Mouse (Mus musculus) hindbrain, embryonic 16.5 days (tissue): ENCODE data around the gene Nek2. TPM values are rescaled to one million over a fixed set of nuclear protein-coding genes. Genes with fewer than 3 reads are reported as not detected.

Experiments
- ATAC-seq: fragments of 200-750 bp; cut with Nextera tagmentation; 2 replicates; pipeline ENCODE4 v1.8.0; 2017; ENCODE audit warnings: moderate TSS enrichment, moderate library complexity
- H3K27ac ChIP-seq: fragments of 300-500 bp; sonication (generic); 2 replicates; pipeline ENCODE4 v1.5.1; 2014; ENCODE audit warnings: low read depth, mild to moderate bottlenecking, control low read depth, low read length, moderate library complexity
- H3K27me3 ChIP-seq: fragments of 300-500 bp; sonication (generic); replicated peaks from 2 replicates; pipeline ENCODE4 v1.6.1; 2014; ENCODE audit warnings: low read length; ENCODE audit not compliant: control insufficient read depth, insufficient read depth
- H3K36me3 ChIP-seq: fragments of 300-500 bp; sonication (generic); 2 replicates; pipeline ENCODE4 v1.6.1; 2014; ENCODE audit warnings: mild to moderate bottlenecking, low read length, moderate library complexity, mixed read lengths; ENCODE audit not compliant: control insufficient read depth, insufficient read depth
- H3K4me1 ChIP-seq: fragments of 300-500 bp; sonication (generic); 2 replicates; pipeline ENCODE4 v1.6.1; 2014; ENCODE audit warnings: low read depth, low read length; ENCODE audit not compliant: control insufficient read depth, insufficient read depth
- H3K4me2 ChIP-seq: fragments of 300-500 bp; sonication (generic); 2 replicates; pipeline ENCODE4 v1.6.1; 2014; ENCODE audit warnings: mild to moderate bottlenecking, low read length, control low read depth, moderate library complexity
- H3K4me3 ChIP-seq: fragments of 300-500 bp; sonication (generic); 2 replicates; pipeline ENCODE4 v1.5.1; 2014; ENCODE audit warnings: mild to moderate bottlenecking, low read length, control low read depth, moderate library complexity
- H3K9ac ChIP-seq: fragments of 300-500 bp; sonication (generic); 2 replicates; pipeline ENCODE4 v1.6.1; 2014; ENCODE audit warnings: low read depth, mild to moderate bottlenecking, control low read depth, low read length, moderate library complexity
- H3K9me3 ChIP-seq: fragments of 300-500 bp; sonication (generic); 2 replicates; pipeline ENCODE4 v1.6.1; 2014; ENCODE audit warnings: mild to moderate bottlenecking, low read length, moderate library complexity; ENCODE audit not compliant: control insufficient read depth
- WGBS: fragments of 180-500 bp; shearing (Covaris S2); extraction: QIAGEN DNeasy Blood & Tissue Kit; methylation state at CpG from one replicate; pipeline ENCODE4 v1.1.7; 2014; 5-methylcytosine and 5-hydroxymethylcytosine counted together
- polyA plus RNA-seq: library from polyadenylated mRNA; unstranded; fragments of >200 nt; fragmentation: Nextera tagmentation; extraction: Ambion mirVana; gene quantifications from 2 replicates; pipeline ENCODE4 v1.2.1, GENCODE M21; 2015

Nek2 gene
- polyA plus RNA-seq, 1 experiment from 2014 or later: 7.5 TPM

DNA sequence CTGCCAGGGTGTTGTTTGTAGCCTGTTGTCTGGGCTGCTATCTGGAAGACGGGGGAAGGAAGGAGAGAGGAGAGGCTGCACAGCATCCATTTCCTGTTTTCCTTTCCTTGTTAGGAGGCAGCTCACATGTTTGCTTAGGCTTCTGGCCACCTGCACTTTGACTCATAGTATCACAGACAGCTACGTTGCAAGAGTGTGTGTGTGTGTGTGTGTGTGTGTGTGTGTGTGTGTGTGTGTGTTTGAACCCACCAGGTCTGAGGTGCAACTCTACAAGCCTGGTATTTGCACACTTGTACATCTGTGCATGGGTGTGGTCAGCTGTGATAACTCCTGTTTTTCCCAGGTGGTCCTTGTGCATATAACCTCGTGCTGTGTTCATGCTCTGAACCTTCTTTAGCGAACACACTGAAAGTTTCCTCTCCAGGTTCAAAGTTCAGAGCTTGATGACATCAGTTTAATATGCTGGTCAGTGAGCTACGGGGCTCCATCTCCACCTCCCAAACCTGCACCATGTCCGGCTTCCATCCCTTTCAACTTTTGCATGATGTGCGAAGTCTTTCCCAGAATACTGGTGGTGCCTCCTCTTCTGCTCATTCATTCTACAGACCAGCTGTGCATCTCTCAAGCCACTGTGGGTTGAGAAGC, 27.2 kb upstream of the Nek2 start:
- WGBS: 88% methylated on average over 7 of the region's 7 CpGs
- peaks cover 4% of the 10 kb centered on the region for H3K9me3 ChIP-seq
- no peak overlapping the region for H3K9ac ChIP-seq
- no peak overlapping the region for H3K4me2 ChIP-seq
- no peaks in the 10 kb centered on the region for H3K36me3 ChIP-seq
- H3K4me1 ChIP-seq: no peaks in the 10 kb centered on the region
- no peak for ATAC-seq
- no peak overlapping the region for H3K4me3 ChIP-seq
- H3K27me3 ChIP-seq: no peaks in the 10 kb centered on the region
- H3K27ac ChIP-seq: no peak overlapping the region

DNA sequence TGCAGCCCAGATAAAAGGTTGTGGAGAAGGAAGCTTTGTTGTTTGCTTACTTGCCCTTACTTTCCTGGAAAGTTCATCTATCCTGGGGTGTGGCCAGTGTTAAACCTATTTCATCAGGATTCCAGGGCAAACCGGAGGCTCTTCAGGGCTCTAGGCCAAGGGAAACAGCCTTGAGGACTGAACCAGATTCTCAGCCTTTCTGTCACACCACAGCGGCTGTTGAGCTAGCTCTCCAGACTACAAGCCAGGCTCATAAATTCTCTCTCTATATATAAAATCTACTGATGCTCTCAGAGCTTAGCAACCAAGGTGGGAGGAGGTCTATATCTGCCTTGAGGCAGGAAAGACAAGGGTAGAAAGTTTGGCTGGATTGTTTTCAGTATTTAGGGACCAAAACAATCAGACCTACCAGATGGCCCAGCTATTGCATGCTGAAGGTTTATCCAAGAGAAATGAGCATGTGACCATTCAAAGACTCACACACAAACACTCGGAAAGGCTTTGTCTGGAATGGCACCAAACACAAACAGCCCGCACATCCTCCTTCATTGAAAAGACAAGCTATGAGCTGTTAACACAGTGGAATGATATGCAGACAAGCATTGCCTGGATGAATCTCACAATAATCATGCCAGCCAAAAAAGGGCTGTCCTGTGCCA, 24.9 kb upstream of the Nek2 start:
- WGBS: 83% methylated on average over 4 of the region's 4 CpGs
- no peak overlapping the region for H3K27ac ChIP-seq

DNA sequence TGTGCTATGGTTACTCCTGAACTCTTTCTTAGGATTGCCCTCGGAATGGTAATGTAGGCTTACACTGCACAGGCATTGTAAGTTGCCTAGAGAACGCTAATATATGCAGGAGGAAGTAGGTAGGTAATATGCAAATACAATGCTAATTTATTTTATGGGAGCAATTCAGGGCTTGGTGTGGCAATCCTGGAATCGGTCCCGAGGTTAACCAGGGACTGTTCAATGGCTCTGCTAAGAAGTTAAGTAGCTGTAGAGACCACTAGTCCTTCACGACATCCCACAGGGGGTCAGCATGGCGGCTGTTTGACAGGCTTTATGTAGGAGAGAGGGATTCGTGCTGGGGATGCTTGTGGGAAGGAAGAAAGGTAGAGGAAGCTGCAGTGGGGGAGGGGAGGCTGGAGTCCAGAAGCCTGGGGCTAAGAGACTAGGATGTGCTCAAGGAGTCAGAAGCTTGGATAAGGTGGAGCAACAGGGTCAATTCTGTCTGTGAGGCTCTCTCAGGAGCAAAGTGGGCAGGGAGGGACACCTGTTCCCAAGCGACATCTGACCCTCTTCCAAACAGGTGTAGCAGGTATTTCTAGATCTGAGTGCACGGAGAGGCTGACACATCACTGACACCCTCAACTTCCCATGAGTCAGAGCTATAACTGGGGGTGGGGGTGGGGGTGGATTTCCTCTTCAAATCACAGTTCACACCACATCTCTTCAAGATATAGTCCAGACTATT, 19.0 kb upstream of the Nek2 start:
- H3K4me1 ChIP-seq: no peaks in the 10 kb centered on the region
- H3K9me3 ChIP-seq: no peaks in the 10 kb centered on the region
- no peak overlapping the region for H3K9ac ChIP-seq
- no peak overlapping the region for H3K4me2 ChIP-seq
- WGBS: 64% methylated on average over 9 of the region's 9 CpGs
- H3K36me3 ChIP-seq: no peaks in the 10 kb centered on the region
- no peak for ATAC-seq
- no peak overlapping the region for H3K27ac ChIP-seq
- H3K4me3 ChIP-seq: no peak overlapping the region
- no peaks in the 10 kb centered on the region for H3K27me3 ChIP-seq

More for the DNA sequence above, 24.9 kb upstream of the Nek2 start:
- Histone ChIP-seq H3K36me3 (no peaks in the 10 kb centered on the region), H3K4me2 (no peak overlapping the region), H3K4me3 (no peak overlapping the region), H3K27me3 (no peaks in the 10 kb centered on the region), H3K9me3 (no peaks in the 10 kb centered on the region), H3K4me1 (no peaks in the 10 kb centered on the region), H3K9ac (no peak overlapping the region)
- no peak for ATAC-seq

DNA sequence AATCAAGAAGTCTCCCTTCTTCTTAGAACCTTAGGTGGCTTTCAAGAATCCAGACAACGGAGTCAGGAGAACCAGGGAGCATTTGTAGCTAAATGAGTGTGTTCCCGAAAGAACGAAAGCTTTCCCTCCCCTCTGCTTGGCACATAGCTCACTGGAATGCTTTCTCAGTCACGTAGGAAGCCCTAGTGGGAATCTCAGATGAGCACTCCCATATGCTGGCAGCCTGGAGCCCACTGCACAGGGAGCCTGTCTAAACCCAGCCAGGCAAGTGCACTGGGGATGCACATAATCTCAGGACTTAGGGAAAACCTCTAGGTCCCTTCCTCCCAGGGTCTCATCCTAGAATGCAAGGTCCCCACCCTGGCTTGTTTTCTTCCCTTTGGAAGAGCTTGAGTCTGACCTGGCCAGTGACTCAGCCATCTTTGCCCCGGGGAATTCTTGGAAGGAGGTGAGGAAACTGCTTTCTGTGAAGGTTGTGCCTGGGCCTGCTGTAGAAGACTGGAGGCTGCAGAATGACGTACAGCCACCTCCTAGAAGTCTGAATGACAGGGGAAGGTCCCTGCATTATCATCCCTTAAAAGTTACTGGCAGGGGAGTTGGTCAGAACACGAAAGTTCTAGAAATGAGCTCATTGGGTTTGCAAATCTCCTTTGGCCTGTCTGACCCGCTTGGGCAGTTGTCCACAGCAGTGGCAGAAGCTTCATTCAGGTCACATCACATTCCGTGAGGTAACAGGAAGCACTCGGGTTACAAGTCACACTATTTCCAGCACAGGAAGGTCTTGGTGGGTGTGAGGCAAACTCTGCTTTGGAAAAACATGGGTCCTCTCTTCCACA, 18.2 kb upstream of the Nek2 start:
- no peak overlapping the region for H3K4me3 ChIP-seq
- no peak for ATAC-seq
- H3K36me3 ChIP-seq: no peaks in the 10 kb centered on the region
- 66% methylated on average over 10 of the region's 10 CpGs for WGBS
- no peak overlapping the region for H3K4me2 ChIP-seq
- H3K27me3 ChIP-seq: no peaks in the 10 kb centered on the region
- no peaks in the 10 kb centered on the region for H3K4me1 ChIP-seq
- H3K9ac ChIP-seq: no peak overlapping the region
- no peak overlapping the region for H3K27ac ChIP-seq
- no peaks in the 10 kb centered on the region for H3K9me3 ChIP-seq

DNA sequence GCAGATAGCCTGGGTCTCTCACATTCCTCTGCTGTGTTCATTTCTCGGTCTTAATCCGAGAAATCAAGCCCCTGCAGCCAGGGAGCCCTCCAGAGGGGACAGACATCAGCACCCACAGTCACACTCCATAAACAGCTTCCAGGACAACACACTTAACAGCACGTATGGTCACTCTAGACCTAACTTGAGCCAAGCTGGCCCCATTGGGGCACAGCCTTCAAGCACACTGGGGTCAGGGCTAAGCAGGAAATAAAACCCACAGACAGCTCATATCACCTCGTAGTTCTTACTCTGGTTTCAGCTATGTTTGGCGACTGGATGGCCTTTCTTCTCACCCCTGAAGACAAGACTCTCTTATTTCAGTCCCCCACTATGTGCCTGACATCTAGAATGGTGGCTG, 16.5 kb upstream of the Nek2 start:
- WGBS: 87% methylated on average over 5 of the region's 5 CpGs
- Histone ChIP-seq H3K36me3 (no peaks in the 10 kb centered on the region), H3K4me1 (no peaks in the 10 kb centered on the region), H3K27me3 (no peaks in the 10 kb centered on the region), H3K4me3 (no peak overlapping the region), H3K9me3 (no peaks in the 10 kb centered on the region), H3K27ac (no peak overlapping the region), H3K9ac (no peak overlapping the region), H3K4me2 (no peak overlapping the region)
- ATAC-seq: no peak

DNA sequence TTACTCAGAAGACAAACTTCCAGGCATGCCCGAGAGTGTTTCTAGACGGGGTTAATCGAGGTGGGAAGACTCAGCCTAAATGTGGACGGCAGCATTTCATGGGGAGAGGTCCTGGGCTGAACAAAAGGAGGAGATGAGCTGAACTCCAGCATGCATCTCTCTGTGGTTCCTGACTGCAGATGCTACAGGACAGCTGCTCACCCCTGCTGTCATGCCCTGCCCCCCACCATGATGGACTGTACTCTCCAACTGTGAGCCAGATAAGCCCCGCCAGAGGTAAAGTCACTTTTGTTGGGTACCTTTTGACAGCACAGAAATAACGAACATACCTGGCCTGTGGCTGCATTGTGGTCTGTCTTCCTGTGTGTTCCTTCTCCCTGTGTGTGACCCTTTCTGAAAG, 15.5 kb upstream of the Nek2 start:
- 78% methylated on average over 6 of the region's 6 CpGs for WGBS

DNA sequence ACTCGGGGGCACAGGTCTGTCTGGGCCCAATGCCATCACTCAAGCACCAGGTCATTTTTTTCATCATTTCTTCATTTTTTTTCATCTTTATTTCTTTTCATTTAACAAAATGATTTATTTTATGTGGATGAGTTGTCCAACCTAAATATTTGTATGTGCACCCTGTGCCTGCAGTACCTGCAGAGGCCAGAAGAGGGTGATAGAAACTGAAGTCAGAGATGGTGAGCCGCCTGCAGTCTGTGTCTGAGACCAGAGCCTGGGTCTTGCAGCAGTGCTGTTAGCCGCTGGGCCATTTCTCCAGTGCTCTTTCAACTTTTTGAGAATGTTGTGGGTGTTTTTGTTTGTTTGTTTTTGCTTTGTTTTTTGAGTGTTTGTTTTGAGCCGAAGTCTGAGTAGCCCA, 14.5 kb upstream of the Nek2 start:
- ATAC-seq: no peak

More for the DNA sequence above, 15.5 kb upstream of the Nek2 start:
- no peak overlapping the region for H3K27ac ChIP-seq
- H3K36me3 ChIP-seq: no peaks in the 10 kb centered on the region
- no peak overlapping the region for H3K9ac ChIP-seq
- no peak overlapping the region for H3K4me3 ChIP-seq
- H3K4me2 ChIP-seq: no peak overlapping the region
- no peak for ATAC-seq
- H3K27me3 ChIP-seq: no peaks in the 10 kb centered on the region
- H3K4me1 ChIP-seq: no peaks in the 10 kb centered on the region
- H3K9me3 ChIP-seq: no peaks in the 10 kb centered on the region

DNA sequence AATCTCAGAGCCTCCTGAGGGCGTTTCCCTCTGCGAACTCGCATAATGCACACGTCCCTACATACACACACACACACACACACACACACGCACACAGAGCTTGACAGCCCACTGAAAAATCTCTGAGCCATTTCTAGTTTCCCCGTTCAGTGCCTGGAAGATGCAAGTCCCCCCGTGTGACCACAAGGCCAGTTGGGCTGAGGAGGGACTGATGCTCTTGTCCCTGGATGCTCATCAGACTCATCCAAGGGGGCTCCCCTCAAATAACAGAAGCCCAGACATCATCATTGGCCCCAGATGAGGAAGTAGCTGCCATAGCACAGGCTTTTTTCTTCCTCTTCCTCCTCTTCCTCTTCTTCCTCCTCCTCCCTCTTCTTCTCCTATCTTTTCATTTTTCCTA, 13.3 kb upstream of the Nek2 start:
- Histone ChIP-seq H3K4me2 (no peak overlapping the region), H3K27ac (no peak overlapping the region), H3K9me3 (no peaks in the 10 kb centered on the region), H3K9ac (no peak overlapping the region), H3K4me3 (no peak overlapping the region), H3K4me1 (no peaks in the 10 kb centered on the region), H3K36me3 (no peaks in the 10 kb centered on the region), H3K27me3 (no peaks in the 10 kb centered on the region)
- WGBS: 88% methylated on average over 7 of the region's 7 CpGs
- ATAC-seq: no peak

More for the DNA sequence above, 14.5 kb upstream of the Nek2 start:
- no peaks in the 10 kb centered on the region for H3K9me3 ChIP-seq
- no peak overlapping the region for H3K4me3 ChIP-seq
- no peak overlapping the region for H3K9ac ChIP-seq
- no peaks in the 10 kb centered on the region for H3K27me3 ChIP-seq
- 96% methylated on average over 4 of the region's 4 CpGs for WGBS
- H3K4me1 ChIP-seq: no peaks in the 10 kb centered on the region
- H3K27ac ChIP-seq: no peak overlapping the region
- H3K4me2 ChIP-seq: no peak overlapping the region
- no peaks in the 10 kb centered on the region for H3K36me3 ChIP-seq
